Mouse (Mus musculus): ENCODE data around the gene Dnajc1. TPM values are rescaled to one million over a fixed set of nuclear protein-coding genes. Genes with fewer than 3 reads are reported as not detected.

Gene Dnajc1
- total and polyA plus RNA-seq, 3 experiments, result 9.3 to 86.1 (median 14.3) TPM

- Histone ChIP-seq H3K27me3 (ENCODE audit: control insufficient read depth in 1 of 2, insufficient read depth in 2 of 2, low read length in 2 of 2) (no peaks in the 10 kb centered on the region), H3K79me2 (ENCODE audit: control insufficient read depth, insufficient read depth, low read length, poor library complexity) (no peaks in the 10 kb centered on the region), H3K9ac (ENCODE audit: control insufficient read depth, low read depth, low read length, poor library complexity, severe bottlenecking) (no peak overlapping the region), H3K4me3 (ENCODE audit: control insufficient read depth in 1 of 2, insufficient read depth in 1 of 2, low read depth in 2 of 2, low read length in 2 of 2) (no peak overlapping the region), H3K9me3 (replicated peaks; ENCODE audit: insufficient read depth, low read length) (no peaks in the 10 kb centered on the region), H3K27ac (ENCODE audit: control insufficient read depth, low read depth, low read length) (no peak overlapping the region), H3K36me3 (ENCODE audit: control insufficient read depth in 1 of 2, insufficient read depth in 2 of 2, low read length in 2 of 2) (peaks cover 0 to 2% of the 10 kb centered on the region in 2 experiments; a peak in 1 of 4 replicates), H3K4me1 (ENCODE audit: control insufficient read depth in 1 of 2, insufficient read depth in 2 of 2, low read length in 2 of 2) (no peaks in the 10 kb centered on the region)
- DNase-seq (ENCODE audit: low read depth, low spot score), result no peak
- TF ChIP-seq USF2 (IDR thresholded peaks at IDR 0.05; ENCODE audit: borderline replicate concordance in 1 of 2, insufficient read depth in 1 of 2, low read depth in 1 of 2, low read length in 2 of 2) (no peak), E2F4 (IDR thresholded peaks at IDR 0.05; ENCODE audit: borderline replicate concordance, low read depth, low read length) (no peak), TBP (IDR thresholded peaks at IDR 0.05; ENCODE audit: low read depth, low read length) (no peak), CHD1 (IDR thresholded peaks at IDR 0.05; ENCODE audit: low read depth, low read length) (no peak), MXI1 (IDR thresholded peaks at IDR 0.05; ENCODE audit: low read depth, low read length) (no peak), NRF1 (IDR thresholded peaks at IDR 0.05; ENCODE audit: insufficient read depth, low read depth, low read length, poor library complexity, severe bottlenecking) (no peak), RCOR1 (IDR thresholded peaks at IDR 0.05; ENCODE audit: low read depth, low read length) (no peak), SMC3 (IDR thresholded peaks at IDR 0.05; ENCODE audit: low read depth, low read length) (no peak), ELF1 (IDR thresholded peaks at IDR 0.05; ENCODE audit: low read depth, low read length) (no peak), EP300 (IDR thresholded peaks at IDR 0.05; ENCODE audit: low read depth in 1 of 2, low read length in 2 of 2) (no peak), JUND (IDR thresholded peaks at IDR 0.05; ENCODE audit: low read depth, low read length) (no peak), HCFC1 (IDR thresholded peaks at IDR 0.05; ENCODE audit: low read depth, low read length) (no peak), MAZ (IDR thresholded peaks at IDR 0.05; ENCODE audit: low read depth, low read length) (no peak)
Measured at GRCm38 (mm10) chr2:18318671-18319070, 74.0 kb downstream of the Dnajc1 start.

DNA sequence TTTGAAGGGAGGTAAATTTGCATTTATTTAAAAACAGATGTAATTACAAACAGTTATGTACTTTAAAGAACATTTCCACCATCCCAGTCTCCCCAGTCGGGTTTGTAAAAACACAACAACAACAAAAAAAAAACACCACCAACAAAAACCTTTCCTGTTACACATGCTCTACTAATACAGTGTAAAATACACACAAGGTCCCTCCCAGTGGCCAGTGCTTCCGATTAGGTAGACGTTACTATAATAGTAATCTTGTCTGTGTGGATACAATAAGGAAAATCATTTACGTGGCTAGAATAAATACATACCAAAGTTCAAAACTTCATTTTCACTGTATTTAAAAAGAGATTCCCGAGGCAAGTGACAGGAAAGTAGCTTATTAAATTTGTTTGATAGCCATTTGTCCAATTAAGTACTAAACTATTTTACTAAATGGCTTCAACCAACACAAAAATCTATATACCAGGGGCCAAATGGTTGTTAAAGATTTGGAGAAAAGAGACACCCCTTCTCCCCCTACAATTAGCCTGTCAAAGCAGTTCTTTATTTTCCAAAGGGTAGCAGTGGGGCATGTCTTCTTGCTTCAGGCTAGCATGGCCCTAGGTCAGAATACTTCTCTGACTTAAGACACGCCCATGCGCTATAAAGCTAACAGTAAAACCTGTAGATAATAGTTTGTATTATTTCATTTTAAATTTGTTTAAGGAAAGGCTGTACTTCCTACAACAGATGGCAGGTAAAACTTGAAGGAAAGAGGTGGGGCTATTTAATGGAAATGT, 74.9 kb downstream of the Dnajc1 start:
- no peak for DNase-seq (ENCODE audit: low read depth, low spot score)

More for the DNA sequence above, 74.9 kb downstream of the Dnajc1 start:
- Histone ChIP-seq H3K4me1 (ENCODE audit: control insufficient read depth in 1 of 2, insufficient read depth in 2 of 2, low read length in 2 of 2) (no peaks in the 10 kb centered on the region), H3K9me3 (replicated peaks; ENCODE audit: insufficient read depth, low read length) (no peaks in the 10 kb centered on the region), H3K36me3 (ENCODE audit: control insufficient read depth in 1 of 2, insufficient read depth in 2 of 2, low read length in 2 of 2) (peaks cover 0 to 2% of the 10 kb centered on the region in 2 experiments; a peak in 1 of 4 replicates), H3K4me3 (ENCODE audit: control insufficient read depth in 1 of 2, insufficient read depth in 1 of 2, low read depth in 2 of 2, low read length in 2 of 2) (no peak overlapping the region), H3K79me2 (ENCODE audit: control insufficient read depth, insufficient read depth, low read length, poor library complexity) (no peaks in the 10 kb centered on the region), H3K27ac (ENCODE audit: control insufficient read depth, low read depth, low read length) (no peak overlapping the region), H3K27me3 (ENCODE audit: control insufficient read depth in 1 of 2, insufficient read depth in 2 of 2, low read length in 2 of 2) (no peaks in the 10 kb centered on the region), H3K9ac (ENCODE audit: control insufficient read depth, low read depth, low read length, poor library complexity, severe bottlenecking) (no peak overlapping the region)
- no peak for TF ChIP-seq BHLHE40 (IDR thresholded peaks at IDR 0.05; ENCODE audit: borderline replicate concordance, low read depth, low read length)
- no peak for TF ChIP-seq KAT2A (conservative IDR thresholded peaks at IDR 0.05; ENCODE audit: low read depth, low read length)
- TF ChIP-seq NELFE (IDR thresholded peaks at IDR 0.05; ENCODE audit: low read depth, low read length), result no peak
- no peak for TF ChIP-seq ETS1 (IDR thresholded peaks at IDR 0.05; ENCODE audit: low read depth, low read length)
- TF ChIP-seq RAD21 (IDR thresholded peaks at IDR 0.05; ENCODE audit: low read depth, low read length), result no peak
- no peak for TF ChIP-seq JUND (IDR thresholded peaks at IDR 0.05; ENCODE audit: low read depth, low read length)
- TF ChIP-seq ZC3H11A (IDR thresholded peaks at IDR 0.05; ENCODE audit: low read depth, low read length), result no peak
- no peak for TF ChIP-seq MAFK (IDR thresholded peaks at IDR 0.05; ENCODE audit: borderline replicate concordance, low read depth, low read length)
- no peak for TF ChIP-seq TAL1 (IDR thresholded peaks at IDR 0.05; ENCODE audit: low read length)
- no peak for TF ChIP-seq GABPA (IDR thresholded peaks at IDR 0.05; ENCODE audit: low read depth, low read length)

Data from MEL (cell line).